Mouse (Mus musculus) G1E (cell line): Measurements from ENCODE around the gene Qtrt1. TPM values are rescaled to one million over a fixed set of nuclear protein-coding genes. Genes with fewer than 3 reads are reported as not detected.
A peak's percentile ranks its signal among the peaks of the same experiment; 100 is the strongest.

Experiments
- ATAC-seq: 2 replicates; pipeline ENCODE4 v1.8.0; 2016; ENCODE audit warnings: mild to moderate bottlenecking; ENCODE audit not compliant: insufficient number of reproducible peaks, poor library complexity, low FRiP score, severe bottlenecking; ENCODE audit errors: extremely low read depth
- DNase-seq: peaks from one replicate; pipeline ENCODE4 v3.0.0; 2012; ENCODE audit warnings: low spot score
- H3K27me3 ChIP-seq: 2 replicates; pipeline ENCODE4 v1.6.1; 2012; ENCODE audit warnings: mild to moderate bottlenecking, low read length, inconsistent platforms; ENCODE audit not compliant: insufficient read depth
- H3K36me3 ChIP-seq: replicated peaks from 2 replicates; pipeline ENCODE3; 2012; ENCODE audit warnings: mild to moderate bottlenecking, inconsistent platforms
- H3K4me1 ChIP-seq: 2 replicates; pipeline ENCODE4 v1.6.1; 2012; ENCODE audit warnings: low read depth, low read length, inconsistent platforms, mixed read lengths; ENCODE audit not compliant: insufficient read depth
- H3K4me3 ChIP-seq: 2 replicates; pipeline ENCODE4 v1.5.1; 2012; ENCODE audit warnings: low read depth, mild to moderate bottlenecking, inconsistent platforms, low read length, moderate library complexity, mixed read lengths
- H3K9me3 ChIP-seq: replicated peaks from 2 replicates; pipeline ENCODE4 v1.6.1; 2012; ENCODE audit warnings: inconsistent platforms
- CTCF ChIP-seq: IDR thresholded peaks from 2 replicates; pipeline ENCODE4 v1.5.1; 2012; ENCODE audit warnings: low read depth, low read length, inconsistent platforms, mixed read lengths
- GATA1 ChIP-seq: IDR thresholded peaks from 2 replicates; pipeline ENCODE4 v1.6.1; 2012; ENCODE audit warnings: borderline replicate concordance, low read length, inconsistent platforms, mixed read lengths
- GATA2 ChIP-seq: IDR thresholded peaks from 2 replicates; pipeline ENCODE4 v1.6.1; 2012; ENCODE audit warnings: low read depth, low read length, inconsistent platforms, borderline replicate concordance
- POLR2AphosphoS5 ChIP-seq: IDR thresholded peaks from 2 replicates; pipeline ENCODE4 v1.6.1; 2012; ENCODE audit warnings: low read depth, low read length, inconsistent platforms; ENCODE audit not compliant: insufficient replicate concordance
- TAL1 ChIP-seq: conservative IDR thresholded peaks from 2 replicates; pipeline ENCODE4 v1.6.1; 2012; ENCODE audit warnings: low read depth, low read length, inconsistent platforms, mixed read lengths
- polyA plus RNA-seq: library from polyadenylated mRNA; stranded (reverse); fragments of >175 nt; gene quantifications from 2 replicates; pipeline ENCODE4 v1.2.3, GENCODE M21; 2012
- total RNA-seq, 2 experiments: library from RNA; stranded (forward) in 1 of 2; stranded (reverse) in 1 of 2; fragments of 200-1000 nt in 1 of 2; fragments of >200 nt in 1 of 2; fragmentation: Nextera tagmentation in 1 of 2; gene quantifications; 2 replicates each; pipeline ENCODE4 v1.2.3; 2014 to 2017

Gene Qtrt1
- total and polyA plus RNA-seq, 3 experiments, result 20.7 to 72.7 (median 34.3) TPM

- ATAC-seq (peak; percentile 49; the same call in 1 of the 2 replicates), DNase-seq (no peak)
- TF ChIP-seq POLR2AphosphoS5 (no peak), GATA2 (no peak), GATA1 (no peak), CTCF (no peak), TAL1 (no peak)
- H3K27me3 ChIP-seq, result no peaks in the 10 kb centered on the region
- peak overlapping the region; percentile 28; the same call in 1 of the 2 replicates for H3K4me3 ChIP-seq
- H3K4me1 ChIP-seq, result peaks cover 52% of the 10 kb centered on the region
- H3K9me3 ChIP-seq, result no peaks in the 10 kb centered on the region
- peaks cover 84% of the 10 kb centered on the region for H3K36me3 ChIP-seq
Measured at GRCm38 (mm10) chr9:21451870-21452269, 40.2 kb downstream of the Qtrt1 start.

- DNase-seq (no peak), ATAC-seq (no peak)
- no peak for TF ChIP-seq CTCF
- no peak for TF ChIP-seq GATA2
- no peak for TF ChIP-seq POLR2AphosphoS5
- no peak for TF ChIP-seq GATA1
- no peak for TF ChIP-seq TAL1
- peaks cover 80% of the 10 kb centered on the region for H3K36me3 ChIP-seq
- no peak overlapping the region for H3K4me3 ChIP-seq
- no peaks in the 10 kb centered on the region for H3K9me3 ChIP-seq
- H3K27me3 ChIP-seq, result no peaks in the 10 kb centered on the region
- peaks cover 46% of the 10 kb centered on the region for H3K4me1 ChIP-seq
Measured at GRCm38 (mm10) chr9:21453003-21453402, 41.4 kb downstream of the Qtrt1 start.

DNA sequence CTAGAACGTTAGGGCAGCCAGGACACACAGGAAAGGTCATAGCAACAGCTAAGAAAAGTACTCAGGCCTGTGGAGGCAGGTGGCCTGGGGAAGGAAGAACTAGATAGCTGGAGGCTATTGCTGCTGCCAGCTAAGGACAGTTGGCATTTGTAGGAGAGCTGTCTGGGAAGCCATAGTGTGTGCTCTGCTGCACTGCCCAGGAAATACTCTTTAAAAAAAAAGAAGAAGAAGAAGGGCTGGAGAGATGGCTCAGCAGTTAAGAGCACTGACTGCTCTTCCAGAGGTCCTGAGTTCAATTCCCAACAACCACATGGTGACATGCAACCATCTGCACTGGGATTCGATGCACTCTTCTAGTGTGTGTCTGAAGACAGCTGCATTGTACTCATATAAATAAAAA is 41.8 kb downstream of the Qtrt1 start:
- ATAC-seq (no peak), DNase-seq (no peak)
- Histone ChIP-seq H3K36me3 (peaks cover 80% of the 10 kb centered on the region), H3K9me3 (no peaks in the 10 kb centered on the region), H3K27me3 (no peaks in the 10 kb centered on the region), H3K4me3 (no peak overlapping the region), H3K4me1 (peaks cover 44% of the 10 kb centered on the region)
- TF ChIP-seq TAL1, result no peak
- TF ChIP-seq CTCF, result no peak
- no peak for TF ChIP-seq GATA2
- no peak for TF ChIP-seq POLR2AphosphoS5
- no peak for TF ChIP-seq GATA1

- no peaks in the 10 kb centered on the region for H3K9me3 ChIP-seq
- ATAC-seq (no peak), DNase-seq (no peak)
- H3K27me3 ChIP-seq, result no peaks in the 10 kb centered on the region
- H3K4me1 ChIP-seq, result peaks cover 36% of the 10 kb centered on the region
- TF ChIP-seq CTCF (no peak), TAL1 (no peak), POLR2AphosphoS5 (no peak), GATA2 (no peak), GATA1 (no peak)
- no peak overlapping the region for H3K4me3 ChIP-seq
- peaks cover 80% of the 10 kb centered on the region for H3K36me3 ChIP-seq
Measured at GRCm38 (mm10) chr9:21454556-21454955, 42.9 kb downstream of the Qtrt1 start.

DNA sequence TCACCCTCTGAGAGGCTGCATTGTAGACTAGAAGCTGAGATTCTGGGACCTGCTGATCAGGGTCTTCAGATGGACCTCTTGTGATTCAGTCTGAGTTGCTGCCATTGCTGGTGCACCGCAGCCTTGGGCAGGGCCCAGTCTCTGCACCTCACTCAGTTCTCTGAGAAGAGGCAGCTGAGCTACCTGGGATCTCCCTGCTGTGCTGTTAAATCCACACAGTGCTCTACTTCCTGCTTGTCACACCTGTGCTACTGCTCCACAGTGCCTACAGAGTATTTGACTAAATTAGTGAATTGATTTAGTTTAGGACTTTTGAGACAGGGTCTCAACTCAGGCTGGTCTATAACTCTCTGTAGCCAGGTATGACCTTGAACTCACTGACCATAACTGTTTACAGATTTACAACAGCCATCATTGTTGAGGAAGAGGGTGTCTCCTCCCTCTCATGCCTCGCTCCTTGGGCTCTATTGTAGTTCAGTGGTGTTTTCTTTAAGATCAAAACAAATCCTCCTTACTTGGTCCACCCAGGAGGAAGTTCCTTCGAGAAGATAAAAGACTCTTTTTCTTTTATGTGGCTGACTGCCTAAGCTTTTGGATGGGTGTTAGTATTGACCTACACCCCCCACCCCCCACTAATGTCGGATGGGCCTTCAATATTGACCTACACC is 43.6 kb downstream of the Qtrt1 start:
- Histone ChIP-seq H3K4me3 (no peak overlapping the region), H3K27me3 (no peaks in the 10 kb centered on the region), H3K36me3 (peaks cover 80% of the 10 kb centered on the region), H3K9me3 (no peaks in the 10 kb centered on the region), H3K4me1 (peaks cover 30% of the 10 kb centered on the region)
- DNase-seq (no peak), ATAC-seq (no peak)
- TF ChIP-seq POLR2AphosphoS5 (no peak), TAL1 (no peak), GATA2 (no peak), CTCF (no peak), GATA1 (no peak)

GRCm38 (mm10) chr9:21456246-21456929 is 44.8 kb downstream of the Qtrt1 start:
- Histone ChIP-seq H3K4me1 (peaks cover 22% of the 10 kb centered on the region), H3K36me3 (peaks cover 83% of the 10 kb centered on the region), H3K27me3 (no peaks in the 10 kb centered on the region), H3K4me3 (no peak overlapping the region), H3K9me3 (no peaks in the 10 kb centered on the region)
- TF ChIP-seq POLR2AphosphoS5 (no peak), TAL1 (no peak), CTCF (no peak), GATA2 (no peak), GATA1 (no peak)
- DNase-seq (no peak), ATAC-seq (no peak)
